Mouse (Mus musculus) thymus, adult 2 months (tissue): ENCODE data around the gene Mycbpap.

Source experiments
- CTCF ChIP-seq: fragments of 200-500 bp; IDR thresholded peaks from 2 replicates; pipeline ENCODE4 v1.5.1; 2012; ENCODE audit warnings: mild to moderate bottlenecking, control low read depth, low read length, moderate library complexity, borderline replicate concordance; ENCODE audit not compliant: control insufficient read depth, poor library complexity, insufficient read depth; ENCODE audit errors: extremely low read depth
- POLR2A ChIP-seq: fragments of 200-500 bp; IDR thresholded peaks from 2 replicates; pipeline ENCODE4 v1.6.1; 2012; ENCODE audit warnings: mild to moderate bottlenecking, low read length, control low read depth, moderate library complexity; ENCODE audit not compliant: control insufficient read depth, poor library complexity, insufficient read depth; ENCODE audit errors: extremely low read depth

DNA sequence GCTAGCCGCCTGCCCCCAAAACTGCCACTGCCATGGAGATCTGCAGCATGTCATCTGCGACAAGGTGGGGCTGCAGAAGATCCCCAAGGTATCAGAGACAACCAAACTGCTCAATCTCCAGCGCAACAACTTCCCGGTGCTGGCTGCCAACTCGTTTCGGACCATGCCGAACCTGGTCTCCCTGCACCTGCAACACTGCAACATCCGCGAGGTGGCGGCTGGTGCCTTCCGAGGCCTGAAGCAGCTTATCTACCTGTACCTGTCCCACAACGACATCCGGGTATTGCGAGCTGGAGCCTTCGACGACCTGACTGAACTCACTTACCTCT lies 43.6 kb upstream of the Mycbpap start:
- TF ChIP-seq CTCF: no peak
- TF ChIP-seq POLR2A: no peak
